ENCODE assay signal across 9 mouse cellular contexts in genomic region chr8:47743419-47743818, GRCm38 (mm10). TPM values are rescaled to one million over a fixed set of nuclear protein-coding genes. Genes with fewer than 3 reads are reported as not detected.
A peak's percentile ranks its signal among the peaks of the same experiment; 100 is the strongest.
DNase-seq lines count a peak whose midpoint lies in the region; ATAC-seq and TF ChIP-seq lines count a peak whose summit lies in the region.
"Had no signal": no experiment of that assay in that cellular context is flagged by ENCODE, and none has a peak within 500 bp of the region (broad histone marks: within the 10 kb centered on the region; RNA-seq: fewer than 3 reads in every experiment).

No protein-coding gene starts in this region.

- TF ChIP-seq CTCF in G1E (IDR thresholded peaks at IDR 0.05; ENCODE audit: low read depth, low read length), result peak; percentile 69

- intact Hi-C loops in heart, postnatal 25 days (cut with DNase I), result loop anchor here (2.0 to 5.0 kb wide), 3 partner anchors 84 to 274 kb away; no protein-coding TSS in a partner anchor

- peak overlapping the region; percentile 37 for H3K4me2 ChIP-seq in forebrain, embryonic 16.5 days (ENCODE audit: low read length)

- ATAC-seq in G1E (ENCODE audit: extremely low read depth, insufficient number of reproducible peaks, low FRiP score, poor library complexity, severe bottlenecking), result 0 out of 2 replicates have a peak, but pooled peaks have one; percentile 34
- ATAC-seq in forebrain, embryonic 16.5 days, result peak; percentile 80

- no peaks in the 10 kb centered on the region for H3K27me3 ChIP-seq in G1E (ENCODE audit: insufficient read depth, low read length)
- no peaks in the 10 kb centered on the region for H3K27me3 ChIP-seq in forebrain, embryonic 16.5 days (replicated peaks; ENCODE audit: control insufficient read depth, insufficient read depth, low read length)

- H3K4me1 ChIP-seq in G1E (ENCODE audit: insufficient read depth, low read depth, low read length), result no peaks in the 10 kb centered on the region
- H3K4me1 ChIP-seq in forebrain, embryonic 16.5 days (replicated peaks; ENCODE audit: control insufficient read depth, insufficient read depth, low read length), result peaks cover 3% of the 10 kb centered on the region

- no peaks in the 10 kb centered on the region for H3K36me3 ChIP-seq in G1E (replicated peaks)
- no peaks in the 10 kb centered on the region for H3K36me3 ChIP-seq in forebrain, embryonic 16.5 days (ENCODE audit: control insufficient read depth, insufficient read depth)

- no peak overlapping the region for H3K27ac ChIP-seq in forebrain, embryonic 16.5 days (ENCODE audit: low read length)

- WGBS in forebrain, embryonic 16.5 days, result 7% methylated on average over 11 of the region's 11 CpGs

- DNase-seq in G1E (ENCODE audit: low spot score), result peak; percentile 15
- DNase-seq in cerebellum, adult 11-12 months, result peak; percentile 51
- DNase-seq in heart, postnatal 25 days (ENCODE audit: low spot score), result peak; percentile 61
- peak; percentile 65 to 93 for DNase-seq in layer of hippocampus, adult 8-10 months (ENCODE audit: low spot score in 2 of 2)
- peak; percentile 86 for DNase-seq in lung, postnatal 10 days
- peak; percentile 69 for DNase-seq in retina, postnatal 7 days (ENCODE audit: low read depth, low spot score)
- DNase-seq in urinary bladder, adult 18-20 months (ENCODE audit: low spot score in 2 of 2), result peak; percentile 72 to 84

- H3K9ac ChIP-seq in forebrain, embryonic 16.5 days (replicated peaks; ENCODE audit: low read depth, low read length), result peak overlapping the region; percentile 39

- H3K9me3 ChIP-seq in G1E (replicated peaks), result no peaks in the 10 kb centered on the region
- H3K9me3 ChIP-seq in forebrain, embryonic 16.5 days (ENCODE audit: control insufficient read depth, low read length), result no peaks in the 10 kb centered on the region

- no peak overlapping the region for H3K4me3 ChIP-seq in G1E (ENCODE audit: low read depth, low read length)
- peak overlapping the region; percentile 13; the same call in 1 of the 2 replicates for H3K4me3 ChIP-seq in forebrain, embryonic 16.5 days (replicated peaks; ENCODE audit: low read length)
- H3K4me3 ChIP-seq: myocyte had no signal

RNA-seq across cellular contexts. Expression of gene Cdkn2aip, which starts 29.7 kb away (rescaled TPM):
- total RNA-seq in G1E (2014; fragmentation: Nextera tagmentation) (16.9 and 18.4 TPM in 2 replicates), G1E (2017) (19.2 and 20.3 TPM in 2 replicates)
- polyA plus RNA-seq in G1E (2012), result 6.5 and 9.6 TPM in 2 replicates
- 44.4 and 52.2 TPM in 2 replicates for polyA plus RNA-seq in forebrain, embryonic 16.5 days (2015; fragmentation: Nextera tagmentation; extraction: Ambion mirVana)
- total RNA-seq in heart, postnatal 25 days (2021), result 10 to 100 TPM in 1 of 2 experiments, 1 to 10 TPM in 1; 9.0 to 11.0 TPM
- total RNA-seq in layer of hippocampus, adult 8-10 months (2022), result 10 to 100 TPM; 14.5 to 16.8 (median 16.2) TPM

Comparison
In these comparisons a context has a peak if more than half of its experiments do, and no peak if none do; other contexts are left out.
1. DNase-seq: peak in every context shown above with its lines; median percentile 86 in lung, postnatal 10 days; 79 in layer of hippocampus, adult 8-10 months; 78 in urinary bladder, adult 18-20 months; 69 in retina, postnatal 7 days; 61 in heart, postnatal 25 days; 51 in cerebellum, adult 11-12 months; 15 in G1E.